In the genomic region with DNA sequence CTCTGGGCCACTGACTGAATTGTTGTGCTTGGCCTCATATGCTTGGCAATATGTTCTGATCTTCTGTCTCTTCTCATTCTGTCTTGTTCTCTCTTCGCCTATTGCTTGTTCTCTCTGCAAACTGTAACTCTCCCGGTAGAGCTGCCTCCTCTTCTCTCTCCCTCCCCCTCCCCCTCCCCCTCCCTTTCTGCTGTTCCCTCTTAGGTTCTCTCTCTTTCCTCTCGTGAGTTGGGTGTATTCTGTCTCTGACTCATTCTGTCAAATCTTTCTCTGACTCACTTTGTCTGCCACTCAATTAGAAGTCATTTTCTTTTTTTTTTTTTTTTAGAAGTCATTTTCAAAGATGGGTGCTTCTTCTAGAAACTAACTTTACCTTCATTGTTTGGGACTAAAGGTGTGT, we compare ENCODE assay signal across 11 mouse cellular contexts.
"Had no signal": no experiment of that assay in that cellular context is flagged by ENCODE, and none has a peak within 500 bp of the region (broad histone marks: within the 10 kb centered on the region; RNA-seq: fewer than 3 reads in every experiment).

No protein-coding gene starts in this region.

- H3K27ac ChIP-seq: left cerebral cortex, adult 2 months; limb, embryonic 10.5 days; liver, embryonic 15.5 days; midbrain, embryonic 12.5 days; neural tube, embryonic 15.5 days had no signal

- H3K27me3 ChIP-seq: midbrain, embryonic 12.5 days; neural tube, embryonic 15.5 days had no signal

- DNase-seq: kidney, postnatal 25 days; lung, adult 2 months; lung, postnatal 10 days; right cerebral cortex, adult 18-20 months; right cerebral cortex, postnatal 25 days; thymus, postnatal 25 days had no signal

- H3K4me3 ChIP-seq: left cerebral cortex, adult 2 months; limb, embryonic 10.5 days; liver, embryonic 15.5 days; midbrain, embryonic 12.5 days; neural tube, embryonic 15.5 days had no signal
